Mouse (Mus musculus) ES-Bruce4 (cell line): ENCODE results near the gene Dnah6. TPM values are rescaled to one million over a fixed set of nuclear protein-coding genes. Genes with fewer than 3 reads are reported as not detected.

Experiments
- H3K27ac ChIP-seq: 2 replicates; pipeline ENCODE4 v1.5.1; 2012; ENCODE audit warnings: low read length, inconsistent platforms; ENCODE audit not compliant: insufficient read depth
- H3K27me3 ChIP-seq: 2 replicates; pipeline ENCODE4 v1.6.1; 2012; ENCODE audit warnings: mild to moderate bottlenecking, low read length, inconsistent platforms; ENCODE audit not compliant: control insufficient read depth, poor library complexity, insufficient read depth, severe bottlenecking
- H3K36me3 ChIP-seq: 2 replicates; pipeline ENCODE4 v1.6.1; 2012; ENCODE audit warnings: inconsistent platforms, mild to moderate bottlenecking, low read length, moderate library complexity; ENCODE audit not compliant: control insufficient read depth, poor library complexity, insufficient read depth, severe bottlenecking
- H3K4me1 ChIP-seq: one replicate; pipeline ENCODE4 v1.8.1; 2011; ENCODE audit warnings: low read length; ENCODE audit not compliant: control insufficient read depth, insufficient read depth
- H3K4me3 ChIP-seq: 2 replicates; pipeline ENCODE4 v1.5.1; 2011; ENCODE audit warnings: low read depth, mild to moderate bottlenecking, low read length
- H3K9ac ChIP-seq: 2 replicates; pipeline ENCODE4 v1.6.1; 2012; ENCODE audit warnings: low read depth, mild to moderate bottlenecking, inconsistent platforms; ENCODE audit not compliant: poor library complexity, severe bottlenecking
- H3K9me3 ChIP-seq: replicated peaks from 2 replicates; pipeline ENCODE4 v1.6.1; 2012; ENCODE audit warnings: mild to moderate bottlenecking, low read length, inconsistent platforms; ENCODE audit not compliant: control insufficient read depth, poor library complexity, insufficient read depth, severe bottlenecking
- CTCF ChIP-seq: IDR thresholded peaks from one replicate; pipeline ENCODE4 v1.8.1; 2011; ENCODE audit warnings: low read depth, low read length
- EP300 ChIP-seq: IDR thresholded peaks from 2 replicates; pipeline ENCODE4 v1.6.1; 2011; ENCODE audit warnings: low read depth, low read length; ENCODE audit not compliant: insufficient read depth
- POLR2A ChIP-seq: IDR thresholded peaks from one replicate; pipeline ENCODE4 v1.8.1; 2011; ENCODE audit warnings: low read length; ENCODE audit not compliant: insufficient read depth
- polyA plus RNA-seq: library from polyadenylated mRNA; stranded (reverse); fragments of >200 nt; gene quantifications from 2 replicates; pipeline ENCODE4 v1.2.4, GENCODE M21; 2011; ENCODE audit warnings: low read depth; ENCODE audit not compliant: missing spikeins, insufficient read depth, insufficient read length

The Dnah6 gene
- polyA plus RNA-seq, 1 experiment = not detected

GRCm38 (mm10) chr6:73254307-73255228 lies 33.1 kb upstream of the Dnah6 start:
- Histone ChIP-seq H3K9me3 (no peaks in the 10 kb centered on the region), H3K9ac (no peak overlapping the region), H3K4me3 (no peak overlapping the region), H3K4me1 (no peaks in the 10 kb centered on the region), H3K36me3 (peaks cover 4% of the 10 kb centered on the region; the same call in 1 of the 2 replicates), H3K27ac (no peak overlapping the region), H3K27me3 (no peaks in the 10 kb centered on the region)
- TF ChIP-seq CTCF (no peak), EP300 (no peak), POLR2A (no peak)

GRCm38 (mm10) chr6:73253584-73253983 lies 32.1 kb upstream of the Dnah6 start:
- Histone ChIP-seq H3K36me3 (peaks cover 4% of the 10 kb centered on the region; the same call in 1 of the 2 replicates), H3K4me1 (no peaks in the 10 kb centered on the region), H3K9me3 (no peaks in the 10 kb centered on the region), H3K27ac (no peak overlapping the region), H3K4me3 (no peak overlapping the region), H3K27me3 (no peaks in the 10 kb centered on the region), H3K9ac (no peak overlapping the region)
- no peak for TF ChIP-seq POLR2A
- no peak for TF ChIP-seq CTCF
- no peak for TF ChIP-seq EP300

GRCm38 (mm10) chr6:73253006-73253405 lies 31.6 kb upstream of the Dnah6 start:
- H3K27me3 ChIP-seq = no peaks in the 10 kb centered on the region
- no peak for TF ChIP-seq CTCF
- no peak for TF ChIP-seq EP300
- TF ChIP-seq POLR2A = no peak
- no peaks in the 10 kb centered on the region for H3K9me3 ChIP-seq

GRCm38 (mm10) chr6:73252396-73252795 lies 30.9 kb upstream of the Dnah6 start:
- H3K9ac ChIP-seq = no peak overlapping the region
- no peak overlapping the region for H3K27ac ChIP-seq
- H3K36me3 ChIP-seq = peaks cover 4% of the 10 kb centered on the region; the same call in 1 of the 2 replicates
- TF ChIP-seq POLR2A (no peak), CTCF (no peak), EP300 (no peak)
- H3K4me3 ChIP-seq = no peak overlapping the region
- H3K9me3 ChIP-seq = no peaks in the 10 kb centered on the region
- no peaks in the 10 kb centered on the region for H3K27me3 ChIP-seq
- no peaks in the 10 kb centered on the region for H3K4me1 ChIP-seq

More at GRCm38 (mm10) chr6:73253006-73253405, 31.6 kb upstream of the Dnah6 start:
- Histone ChIP-seq H3K27ac (no peak overlapping the region), H3K9ac (no peak overlapping the region), H3K36me3 (peaks cover 4% of the 10 kb centered on the region; the same call in 1 of the 2 replicates), H3K4me3 (no peak overlapping the region), H3K4me1 (no peaks in the 10 kb centered on the region)

GRCm38 (mm10) chr6:73251336-73251735 lies 29.9 kb upstream of the Dnah6 start:
- TF ChIP-seq EP300 (no peak), POLR2A (no peak), CTCF (no peak)
- no peaks in the 10 kb centered on the region for H3K9me3 ChIP-seq
- no peak overlapping the region for H3K9ac ChIP-seq
- H3K27ac ChIP-seq = no peak overlapping the region
- H3K36me3 ChIP-seq = no peaks in the 10 kb centered on the region
- H3K4me1 ChIP-seq = no peaks in the 10 kb centered on the region
- H3K4me3 ChIP-seq = no peak overlapping the region
- H3K27me3 ChIP-seq = no peaks in the 10 kb centered on the region

- Histone ChIP-seq H3K9ac (no peak overlapping the region), H3K4me1 (no peaks in the 10 kb centered on the region), H3K9me3 (no peaks in the 10 kb centered on the region), H3K36me3 (no peaks in the 10 kb centered on the region), H3K27ac (no peak overlapping the region), H3K4me3 (no peak overlapping the region), H3K27me3 (no peaks in the 10 kb centered on the region)
- TF ChIP-seq POLR2A = no peak
- no peak for TF ChIP-seq CTCF
- no peak for TF ChIP-seq EP300
Observed at GRCm38 (mm10) chr6:73249851-73250250, 28.4 kb upstream of the Dnah6 start.
